Mouse (Mus musculus) stomach, embryonic 15.5 days (tissue): Measurements from ENCODE around the gene Tmem9b. TPM values are rescaled to one million over a fixed set of nuclear protein-coding genes. Genes with fewer than 3 reads are reported as not detected.
A peak's percentile ranks its signal among the peaks of the same experiment; 100 is the strongest.

Source experiments
- ATAC-seq: fragments of 200-750 bp; cut with Nextera tagmentation; 2 replicates; pipeline ENCODE4 v1.8.0; 2017; ENCODE audit warnings: low read depth, moderate number of reproducible peaks, moderate TSS enrichment; ENCODE audit not compliant: insufficient read depth, low FRiP score
- H3K27ac ChIP-seq: fragments of 300-500 bp; sonication (generic); 2 replicates; pipeline ENCODE4 v1.5.1; 2015; ENCODE audit warnings: mild to moderate bottlenecking, inconsistent platforms
- H3K27me3 ChIP-seq: fragments of 300-500 bp; sonication (generic); replicated peaks from 2 replicates; pipeline ENCODE4 v1.6.1; 2015; ENCODE audit warnings: inconsistent platforms
- H3K36me3 ChIP-seq: fragments of 300-500 bp; sonication (generic); 2 replicates; pipeline ENCODE4 v1.6.1; 2015; ENCODE audit warnings: inconsistent platforms
- H3K4me1 ChIP-seq: fragments of 300-500 bp; sonication (generic); 2 replicates; pipeline ENCODE4 v1.6.1; 2015; ENCODE audit warnings: inconsistent platforms
- H3K4me2 ChIP-seq: fragments of 300-500 bp; sonication (generic); 2 replicates; pipeline ENCODE4 v1.6.1; 2015; ENCODE audit warnings: mild to moderate bottlenecking, inconsistent platforms
- H3K4me3 ChIP-seq: fragments of 300-500 bp; sonication (generic); replicated peaks from 2 replicates; pipeline ENCODE4 v1.5.1; 2015; ENCODE audit warnings: inconsistent platforms
- H3K9ac ChIP-seq: fragments of 300-500 bp; sonication (generic); 2 replicates; pipeline ENCODE4 v1.6.1; 2015; ENCODE audit warnings: inconsistent platforms
- H3K9me3 ChIP-seq: fragments of 300-500 bp; sonication (generic); 2 replicates; pipeline ENCODE4 v1.6.1; 2016; ENCODE audit warnings: inconsistent platforms
- WGBS: fragments of 180-500 bp; shearing (Covaris S2); methylation state at CpG from one replicate; pipeline ENCODE4 v1.1.7; 2015; 5-methylcytosine and 5-hydroxymethylcytosine counted together
- polyA plus RNA-seq: library from polyadenylated mRNA; unstranded; fragments of >200 nt; fragmentation: Nextera tagmentation; extraction: Ambion mirVana; gene quantifications from 2 replicates; pipeline ENCODE4 v1.2.1, GENCODE M21; 2015

Tmem9b gene
- polyA plus RNA-seq, 1 experiment from 2014 or later = 66.2 TPM

DNA sequence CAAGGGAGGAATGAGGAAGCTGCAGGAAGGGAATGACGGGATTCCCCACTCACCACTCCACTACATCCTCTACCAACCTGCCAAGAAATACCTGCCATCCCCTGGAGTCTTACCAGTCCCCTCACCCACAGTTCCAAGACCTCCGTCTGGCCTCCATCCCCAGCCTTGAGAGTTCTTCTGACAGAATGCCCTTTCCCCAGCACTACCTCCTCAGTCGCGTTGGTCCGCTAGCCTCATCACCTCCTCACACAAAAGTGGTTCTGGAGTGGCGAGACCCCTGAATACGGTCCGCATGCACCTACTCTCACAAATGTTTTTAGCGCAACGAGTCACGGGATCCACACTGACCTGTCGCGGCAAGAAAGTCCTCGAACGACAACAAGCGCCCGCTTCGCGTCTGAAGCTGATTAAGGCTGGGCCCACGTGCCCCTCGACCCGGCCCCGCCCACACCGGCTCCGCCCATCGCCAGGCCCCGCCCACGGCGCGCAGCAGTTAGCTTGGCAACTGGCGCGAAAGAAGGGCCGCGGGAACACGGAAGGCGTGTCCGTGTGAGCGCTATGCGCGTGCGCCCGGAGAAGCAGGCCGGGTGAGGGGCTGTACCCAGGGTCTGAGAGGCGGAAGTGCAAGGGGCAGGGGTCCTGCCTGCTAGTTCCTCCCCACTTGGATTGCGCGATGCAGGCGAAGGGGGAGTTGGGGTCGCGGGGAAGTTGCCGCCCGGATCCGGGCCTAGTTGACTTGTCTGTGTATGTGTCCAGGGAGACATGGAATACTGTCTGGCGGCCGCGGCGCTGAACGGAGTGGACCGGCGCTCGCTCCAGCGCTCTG is 49.3 kb downstream of the Tmem9b start, which contains the start of the genes St5 and Akip1:
Gene St5, minus strand, starts transcription at position 416 of the 826 bp plus-strand sequence.
Gene Akip1, plus strand, starts transcription at position 501 of the 826 bp plus-strand sequence.
- Histone ChIP-seq H3K27ac (peak within 1 kb of the TSS; percentile 79), H3K36me3 (no peaks in the 10 kb centered on the region), H3K27me3 (no peaks in the 10 kb centered on the region), H3K4me2 (peak within 1 kb of the TSS; percentile 81), H3K4me3 (peak within 1 kb of the TSS; percentile 73), H3K9ac (peak within 1 kb of the TSS; percentile 80), H3K4me1 (0 out of 2 replicates have a peak, but pooled peaks cover 2% of the 10 kb centered on the region), H3K9me3 (no peaks in the 10 kb centered on the region)
- WGBS = 1% methylated on average over 61 of the region's 61 CpGs
- ATAC-seq = peak; percentile 95

DNA sequence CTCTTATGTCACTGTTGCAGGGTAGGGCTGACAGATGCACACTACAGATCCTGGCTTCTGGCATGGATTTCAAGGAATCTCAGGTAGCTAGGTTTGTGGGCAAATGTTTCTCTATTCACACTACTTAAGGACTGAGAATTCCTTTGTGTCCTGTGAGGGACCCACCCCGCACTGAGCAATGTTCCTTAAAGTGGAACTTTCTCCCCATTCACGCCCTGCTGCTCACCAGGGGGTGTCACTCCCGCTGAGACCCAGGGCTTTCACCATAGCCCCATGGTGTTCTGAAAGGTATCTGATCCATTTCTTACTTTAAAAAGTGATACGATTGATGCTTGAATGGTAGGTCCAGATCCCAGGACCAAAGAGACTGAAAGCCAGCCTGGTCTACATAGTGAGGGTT is 50.0 kb downstream of the Tmem9b start:
- no peak overlapping the region for H3K4me3 ChIP-seq
- WGBS = 50% methylated on average over 4 of the region's 4 CpGs
- H3K4me2 ChIP-seq = no peak overlapping the region
- no peak overlapping the region for H3K9ac ChIP-seq
- no peaks in the 10 kb centered on the region for H3K36me3 ChIP-seq
- ATAC-seq = no peak
- H3K27ac ChIP-seq = no peak overlapping the region
- 0 out of 2 replicates have a peak, but pooled peaks cover 2% of the 10 kb centered on the region for H3K4me1 ChIP-seq
- H3K27me3 ChIP-seq = no peaks in the 10 kb centered on the region
- H3K9me3 ChIP-seq = no peaks in the 10 kb centered on the region

DNA sequence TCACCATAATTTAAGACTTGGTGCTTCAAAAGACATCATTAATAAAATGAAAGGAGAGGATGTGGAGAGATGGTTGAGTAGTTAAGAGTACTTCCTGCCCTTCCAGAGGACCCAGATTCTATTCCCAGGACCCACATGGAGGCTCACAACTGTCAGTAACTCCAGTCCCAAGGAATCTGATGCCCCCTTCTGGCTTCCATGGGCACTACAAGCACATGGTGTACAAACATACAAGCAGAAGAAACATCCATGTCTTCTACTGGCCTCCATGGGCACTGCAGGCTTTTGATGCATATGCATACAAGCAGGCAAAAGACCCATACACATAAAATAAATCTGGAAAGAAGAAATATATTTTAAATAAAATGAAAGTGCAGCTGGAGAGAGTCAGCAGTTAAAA is 52.5 kb downstream of the Tmem9b start:
- Histone ChIP-seq H3K36me3 (no peaks in the 10 kb centered on the region), H3K4me2 (no peak overlapping the region), H3K9me3 (no peaks in the 10 kb centered on the region), H3K27me3 (no peaks in the 10 kb centered on the region), H3K27ac (no peak overlapping the region), H3K4me3 (no peak overlapping the region), H3K9ac (no peak overlapping the region), H3K4me1 (0 out of 2 replicates have a peak, but pooled peaks cover 2% of the 10 kb centered on the region)
- no peak for ATAC-seq

DNA sequence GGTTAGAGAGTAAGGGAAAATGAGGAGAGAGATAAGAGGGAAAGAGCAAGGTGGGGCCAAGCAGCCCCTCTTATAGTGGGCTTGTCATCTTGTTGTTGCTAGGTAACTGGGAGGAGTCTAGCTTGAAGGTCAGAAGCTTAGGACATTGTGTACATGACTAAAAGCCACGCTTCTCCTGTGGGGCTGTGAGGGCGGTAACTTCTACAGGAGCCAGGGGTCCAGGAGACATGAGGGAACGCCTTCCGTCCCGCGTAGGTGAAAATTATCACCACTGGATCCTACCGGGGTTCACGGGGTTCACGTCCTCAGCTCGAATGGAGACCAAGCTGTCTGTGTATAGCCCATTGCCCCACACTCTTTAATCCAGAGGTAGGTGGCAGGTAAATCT is 57.3 kb downstream of the Tmem9b start:
- Histone ChIP-seq H3K9me3 (no peaks in the 10 kb centered on the region), H3K36me3 (no peaks in the 10 kb centered on the region), H3K27ac (no peak overlapping the region), H3K27me3 (no peaks in the 10 kb centered on the region), H3K4me1 (no peaks in the 10 kb centered on the region), H3K4me3 (no peak overlapping the region), H3K4me2 (no peak overlapping the region), H3K9ac (no peak overlapping the region)
- 88% methylated on average over 10 of the region's 10 CpGs for WGBS
- no peak for ATAC-seq

DNA sequence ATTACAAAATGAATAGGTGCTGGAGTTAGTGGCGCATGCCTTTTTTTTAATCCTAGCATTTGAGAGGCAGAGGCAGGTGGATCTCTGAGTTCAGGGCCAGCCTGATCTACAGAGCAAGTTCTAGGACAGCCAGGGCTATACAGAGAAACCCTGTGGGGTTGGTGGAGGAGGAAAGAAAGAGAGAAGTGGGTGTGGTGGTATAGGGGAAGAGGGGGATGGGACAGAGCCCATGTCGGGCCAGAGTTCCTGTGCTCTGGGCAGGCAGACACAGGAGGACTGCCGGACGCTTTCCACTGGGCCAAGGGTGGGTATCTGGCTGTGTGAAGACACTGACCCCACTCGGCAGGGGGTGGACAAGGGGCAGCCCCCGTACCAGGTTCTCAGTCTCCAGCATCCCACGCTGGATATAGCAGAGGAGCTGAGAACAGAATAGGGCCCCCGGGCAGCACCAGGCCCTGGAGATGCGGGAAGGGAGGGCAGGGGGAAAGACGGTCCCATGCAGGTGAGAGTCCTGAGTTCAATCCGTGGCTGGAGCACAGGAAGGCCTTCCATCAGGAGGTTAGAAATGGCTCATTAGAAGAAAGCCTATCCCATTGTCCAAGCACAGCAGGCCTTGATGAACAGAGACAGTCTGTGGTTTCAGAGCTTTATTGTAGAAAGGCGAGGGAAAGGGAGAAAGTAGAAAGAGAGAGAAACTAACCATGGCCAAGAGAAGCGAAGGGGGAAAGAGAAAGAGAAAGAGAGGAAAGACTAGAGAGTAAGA is 57.9 kb downstream of the Tmem9b start:
- H3K36me3 ChIP-seq = no peaks in the 10 kb centered on the region
- ATAC-seq = peak; percentile 39; the same call in 1 of the 2 replicates
- H3K27me3 ChIP-seq = no peaks in the 10 kb centered on the region
- no peak overlapping the region for H3K4me3 ChIP-seq
- WGBS = 84% methylated on average over 13 of the region's 13 CpGs
- H3K27ac ChIP-seq = no peak overlapping the region
- no peaks in the 10 kb centered on the region for H3K4me1 ChIP-seq
- no peak overlapping the region for H3K9ac ChIP-seq
- H3K4me2 ChIP-seq = no peak overlapping the region
- no peaks in the 10 kb centered on the region for H3K9me3 ChIP-seq

DNA sequence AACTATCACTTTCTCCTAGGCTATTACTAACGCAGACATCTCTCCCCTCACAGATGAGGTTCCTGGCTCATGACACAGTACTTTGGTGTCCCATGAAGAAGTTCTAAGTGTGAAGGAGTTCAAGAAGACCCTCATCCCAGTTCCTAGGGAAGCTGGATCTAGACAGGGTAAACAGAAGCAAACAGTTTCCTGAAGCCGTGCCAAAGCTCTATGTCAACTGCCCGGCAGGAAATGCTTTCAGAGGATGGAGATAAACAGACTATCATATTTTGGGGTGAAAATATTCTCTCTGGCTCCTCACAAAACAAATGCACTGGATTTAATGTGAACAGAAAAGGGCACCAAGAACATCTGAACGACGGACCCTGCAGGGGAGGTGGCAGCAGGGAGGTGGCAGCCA is 61.7 kb downstream of the Tmem9b start:
- H3K4me2 ChIP-seq = no peak overlapping the region
- H3K27ac ChIP-seq = no peak overlapping the region
- H3K9me3 ChIP-seq = no peaks in the 10 kb centered on the region
- H3K4me3 ChIP-seq = no peak overlapping the region
- no peak for ATAC-seq
- no peak overlapping the region for H3K9ac ChIP-seq
- no peaks in the 10 kb centered on the region for H3K4me1 ChIP-seq
- no peaks in the 10 kb centered on the region for H3K36me3 ChIP-seq
- 62% methylated on average over 5 of the region's 5 CpGs for WGBS
- no peaks in the 10 kb centered on the region for H3K27me3 ChIP-seq

- H3K27me3 ChIP-seq = no peaks in the 10 kb centered on the region
- no peaks in the 10 kb centered on the region for H3K36me3 ChIP-seq
- no peak overlapping the region for H3K4me3 ChIP-seq
- H3K9me3 ChIP-seq = no peaks in the 10 kb centered on the region
- H3K4me2 ChIP-seq = no peak overlapping the region
- no peak overlapping the region for H3K9ac ChIP-seq
- no peak overlapping the region for H3K27ac ChIP-seq
- 85% methylated on average over 3 of the region's 3 CpGs for WGBS
- 0 out of 2 replicates have a peak, but pooled peaks cover 3% of the 10 kb centered on the region for H3K4me1 ChIP-seq
- no peak for ATAC-seq
Measured at GRCm38 (mm10) chr7:109690101-109690500, 62.6 kb downstream of the Tmem9b start.

DNA sequence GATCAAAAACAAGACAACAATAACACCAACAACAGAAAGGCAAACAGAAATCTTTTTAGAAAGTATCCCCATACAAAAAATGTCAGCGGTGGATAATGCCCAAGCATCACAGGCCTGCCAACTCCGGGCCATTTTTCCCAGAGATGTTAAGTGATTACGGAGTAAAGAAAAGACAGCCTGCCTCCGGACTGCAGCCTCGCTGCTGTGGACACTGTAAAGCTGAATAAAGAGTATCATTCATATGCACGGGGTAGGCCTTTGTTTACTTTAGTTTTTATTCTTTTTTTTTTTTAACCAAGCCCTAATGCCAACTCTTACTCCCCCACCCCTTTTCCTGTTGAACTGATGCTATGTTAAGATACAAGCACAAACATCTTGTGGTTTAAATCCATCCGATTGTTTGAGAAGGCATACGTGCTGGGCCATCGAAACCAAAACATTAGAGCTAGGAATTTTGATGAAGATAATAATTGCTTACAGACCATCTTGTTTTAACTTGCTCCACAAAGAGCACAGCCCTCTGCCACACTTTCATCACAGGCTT is 66.0 kb downstream of the Tmem9b start:
- Histone ChIP-seq H3K4me2 (no peak overlapping the region; the same call in 1 of the 2 replicates), H3K27me3 (no peaks in the 10 kb centered on the region), H3K9me3 (no peaks in the 10 kb centered on the region), H3K9ac (no peak overlapping the region), H3K36me3 (no peaks in the 10 kb centered on the region), H3K4me1 (0 out of 2 replicates have a peak, but pooled peaks cover 3% of the 10 kb centered on the region), H3K4me3 (no peak overlapping the region), H3K27ac (no peak overlapping the region)
- WGBS = 24% methylated on average over 9 of the region's 9 CpGs
- ATAC-seq = no peak

Other genes with a start within 250 kb of the Tmem9b start
- 0.03 TPM in 1 of 2 replicates, not detected in the other for gene Trim66, start 244.7 kb downstream of the Tmem9b start, polyA plus RNA-seq
- gene Rpl27a, start 233.7 kb downstream of the Tmem9b start, polyA plus RNA-seq = 130 and 138 TPM in 2 replicates
- 58.7 and 71.6 TPM in 2 replicates for gene St5, start 49.3 kb downstream of the Tmem9b start, polyA plus RNA-seq
- 38.3 and 40.6 TPM in 2 replicates for gene Akip1, start 49.2 kb downstream of the Tmem9b start, polyA plus RNA-seq
- gene BC051019, start 29.0 kb downstream of the Tmem9b start, polyA plus RNA-seq = 0.21 and 0.33 TPM in 2 replicates
- 0.33 TPM in 1 of 2 replicates, not detected in the other for gene Ascl3, start 21.1 kb downstream of the Tmem9b start, polyA plus RNA-seq
- gene Nrip3, start 29.1 kb upstream of the Tmem9b start, polyA plus RNA-seq = 0.95 and 1.5 TPM in 2 replicates
- 1.5 TPM in 2 replicates for gene Scube2, start 112.8 kb upstream of the Tmem9b start, polyA plus RNA-seq
- gene Dennd5a, start 207.6 kb upstream of the Tmem9b start, polyA plus RNA-seq = 31.1 and 31.6 TPM in 2 replicates
- 68.7 and 70.1 TPM in 2 replicates for gene Tmem41b, start 234.1 kb upstream of the Tmem9b start, polyA plus RNA-seq